Mouse (Mus musculus) forelimb bud, embryonic 11.5 days (tissue): ENCODE results near the gene Gm3002.
"Not testable (repeated sequence)": the region's sequence is repeated elsewhere in the genome, so short reads cannot be mapped to it uniquely, and the experiment has no call there.

ENCODE experiments used
- DNase-seq: peaks from one replicate; pipeline ENCODE4 v3.0.0-alpha.2; 2012; ENCODE audit warnings: low read depth, low spot score

Gm3002 gene

GRCm38 (mm10) chr14:3809774-3810173 lies at the start of gene Gm3002:
Gene Gm3002 (plus strand): TSS chr14:3810074.
- DNase-seq = not testable (repeated sequence)

GRCm38 (mm10) chr14:3845945-3846344 lies 36.1 kb downstream of the Gm3002 start, which contains the start of gene Gm3033:
Gene Gm3033 (plus strand): TSS chr14:3846245.
- not testable (repeated sequence) for DNase-seq

- not testable (repeated sequence) for DNase-seq
These were observed 74.0 kb downstream of the Gm3002 start, which contains the start of gene Gm2916 for GRCm38 (mm10) chr14:3883872-3884271. Gene Gm2916 (plus strand): TSS chr14:3884172.

- not testable (repeated sequence) for DNase-seq
These were observed 121.6 kb downstream of the Gm3002 start, which contains the start of gene Gm3029 for GRCm38 (mm10) chr14:3931456-3931855. Gene Gm3029 (plus strand): TSS chr14:3931756.

- not testable (repeated sequence) for DNase-seq
These were observed 153.4 kb downstream of the Gm3002 start, which contains the start of gene Gm3095 for GRCm38 (mm10) chr14:3963247-3963646. Gene Gm3095 (plus strand): TSS chr14:3963547.

- not testable (repeated sequence) for DNase-seq
These were observed 188.2 kb downstream of the Gm3002 start, which contains the start of gene Gm3099 for GRCm38 (mm10) chr14:3998094-3998493. Gene Gm3099 (plus strand): TSS chr14:3998394.
